Mouse (Mus musculus) heart, adult 2 months (tissue): ENCODE results near the gene Gm17387. TPM values are rescaled to one million over a fixed set of nuclear protein-coding genes. Genes with fewer than 3 reads are reported as not detected.

ENCODE experiments used
- DNase-seq, 2 experiments: peaks; one replicate each; pipeline ENCODE4 v3.0.0; 2021
- H3K27ac ChIP-seq: fragments of 200-600 bp; 2 replicates; pipeline ENCODE4 v1.8.1; 2022
- H3K27me3 ChIP-seq: fragments of 200-500 bp; 2 replicates; pipeline ENCODE4 v1.6.1; 2012; ENCODE audit warnings: mild to moderate bottlenecking, low read length, inconsistent platforms, mixed read lengths; ENCODE audit not compliant: control insufficient read depth, insufficient read depth
- H3K36me3 ChIP-seq: fragments of 200-500 bp; 2 replicates; pipeline ENCODE4 v1.6.1; 2012; ENCODE audit warnings: low read length, inconsistent platforms; ENCODE audit not compliant: control insufficient read depth, insufficient read depth
- H3K4me1 ChIP-seq: fragments of 200-500 bp; 2 replicates; pipeline ENCODE4 v1.6.1; 2011; ENCODE audit warnings: low read length; ENCODE audit not compliant: control insufficient read depth, insufficient read depth
- H3K4me3 ChIP-seq: fragments of 200-600 bp; 2 replicates; pipeline ENCODE4 v1.8.1; 2022
- H3K79me2 ChIP-seq: fragments of 200-500 bp; replicated peaks from 2 replicates; pipeline ENCODE4 v1.6.1; 2012; ENCODE audit warnings: mild to moderate bottlenecking, inconsistent platforms, low read length, moderate library complexity, mixed read lengths; ENCODE audit not compliant: control insufficient read depth, insufficient read depth
- H3K9ac ChIP-seq: fragments of 200-500 bp; 2 replicates; pipeline ENCODE4 v1.6.1; 2012; ENCODE audit warnings: low read depth, mild to moderate bottlenecking, control low read depth, inconsistent platforms, low read length, mixed read lengths
- CTCF ChIP-seq: fragments of 200-600 bp; IDR thresholded peaks from 2 replicates; pipeline ENCODE4 v1.8.1; 2022; ENCODE audit warnings: antibody characterized with exemption, mild to moderate bottlenecking, moderate library complexity
- EP300 ChIP-seq: fragments of 200-500 bp; IDR thresholded peaks from 2 replicates; pipeline ENCODE4 v1.6.1; 2011; ENCODE audit warnings: low read depth, low read length, control low read depth; ENCODE audit not compliant: insufficient read depth
- POLR2A ChIP-seq: fragments of 200-500 bp; IDR thresholded peaks from 2 replicates; pipeline ENCODE4 v1.6.1; 2011; ENCODE audit warnings: mild to moderate bottlenecking, low read depth, low read length, control low read depth; ENCODE audit not compliant: insufficient read depth
- WGBS: fragments of 180-500 bp; shearing (Covaris S2); methylation state at CpG from one replicate; pipeline ENCODE4 v1.1.7; 2018; 5-methylcytosine and 5-hydroxymethylcytosine counted together
- intact Hi-C: fragments of 180-260 bp; cut with DNase I; formaldehyde crosslinking; loops from one replicate; pipeline ENCODE4 v1.15.1; 2025
- polyA plus RNA-seq: library from polyadenylated mRNA; depleted of rRNA; stranded (reverse); fragments of >200 nt; gene quantifications from 2 replicates; pipeline ENCODE4 v1.2.3, GENCODE M21; 2012
- total RNA-seq, 2 experiments: library from RNA; stranded (reverse); gene quantifications; 2 replicates each; pipeline ENCODE4 v1.2.3; 2021

The Gm17387 gene
- total and polyA plus RNA-seq, 3 experiments: not detected

- Histone ChIP-seq H3K27me3 (no peaks in the 10 kb centered on the region), H3K79me2 (no peaks in the 10 kb centered on the region), H3K36me3 (no peaks in the 10 kb centered on the region; the same call in 1 of the 2 replicates), H3K27ac (peak overlapping the region; percentile 83), H3K4me1 (peaks cover 8% of the 10 kb centered on the region), H3K4me3 (no peak overlapping the region), H3K9ac (0 out of 2 replicates have a peak overlapping the region, but pooled peaks have one; percentile 28)
- TF ChIP-seq CTCF (no peak), EP300 (peak; percentile 62; the same call in 1 of the 2 replicates), POLR2A (0 out of 2 replicates have a peak, but pooled peaks have one; percentile 4)
- intact Hi-C loops: loop anchor here (1.0 kb wide), 1 partner anchor 31 kb away; the partner anchor contains the start of gene Ifitm3
- WGBS: 8% methylated on average over 5 of the region's 5 CpGs
- peak; percentile 78 to 85 for DNase-seq
Observed at GRCm38 (mm10) chr7:141041661-141042060, 12.7 kb downstream of the Gm17387 start.

- Histone ChIP-seq H3K27me3 (no peaks in the 10 kb centered on the region), H3K79me2 (no peaks in the 10 kb centered on the region), H3K4me1 (peaks cover 14% of the 10 kb centered on the region), H3K36me3 (no peaks in the 10 kb centered on the region; the same call in 1 of the 2 replicates), H3K27ac (no peak overlapping the region), H3K9ac (no peak overlapping the region), H3K4me3 (no peak overlapping the region)
- DNase-seq: no peak
- TF ChIP-seq EP300: no peak
- TF ChIP-seq POLR2A: no peak
- TF ChIP-seq CTCF: no peak
- intact Hi-C loops: no loop called here
- 76% methylated on average over 4 of the region's 4 CpGs for WGBS
Observed at GRCm38 (mm10) chr7:141042539-141042938, 13.6 kb downstream of the Gm17387 start.

DNA sequence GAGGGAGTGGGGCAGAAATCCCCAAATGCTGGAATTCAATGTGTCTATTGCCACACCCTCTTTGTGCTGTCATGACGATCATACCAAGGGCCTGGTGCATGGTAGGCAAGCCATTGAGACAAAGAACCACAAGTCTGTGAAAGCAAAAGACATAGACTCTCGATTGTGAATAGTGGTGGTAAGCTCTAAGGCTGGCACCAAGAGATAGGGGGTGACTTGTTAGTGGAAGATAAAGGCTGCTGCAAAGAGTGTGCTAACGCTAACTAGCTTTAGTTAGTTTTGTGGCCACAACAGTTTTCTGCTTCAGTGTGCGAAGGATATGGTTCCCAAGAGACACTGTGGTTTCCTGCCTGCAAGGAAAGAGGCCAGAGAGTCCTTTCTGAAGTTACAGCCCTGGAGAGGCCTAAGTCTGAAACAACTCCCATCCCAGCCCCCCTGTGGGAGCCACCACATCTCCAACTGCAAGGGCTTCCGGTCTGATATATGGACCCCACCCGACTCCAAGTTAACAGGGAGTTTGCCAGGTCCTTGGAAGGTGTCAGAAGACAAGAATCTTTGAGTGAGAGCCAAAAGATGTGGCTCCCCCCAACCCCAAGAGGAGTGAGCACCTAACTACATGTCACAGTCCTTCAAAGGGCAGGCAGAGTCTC, 18.1 kb downstream of the Gm17387 start:
- intact Hi-C loops: loop anchor here (1.0 kb wide), 1 partner anchor 106 kb away; the partner anchor contains the start of gene Pgghg
- peak overlapping the region; percentile 94 for H3K27ac ChIP-seq
- peaks cover 11% of the 10 kb centered on the region for H3K4me1 ChIP-seq
- H3K27me3 ChIP-seq: no peaks in the 10 kb centered on the region
- peak overlapping the region; percentile 41 for H3K9ac ChIP-seq
- peak overlapping the region; percentile 35 for H3K4me3 ChIP-seq
- H3K79me2 ChIP-seq: no peaks in the 10 kb centered on the region
- TF ChIP-seq POLR2A: no peak
- TF ChIP-seq EP300: no peak
- TF ChIP-seq CTCF: 0 out of 2 replicates have a peak, but pooled peaks have one; percentile 8
- H3K36me3 ChIP-seq: no peaks in the 10 kb centered on the region
- WGBS: 33% methylated on average over 6 of the region's 6 CpGs
- DNase-seq: peak in 1 of 2 experiments; percentile 60

GRCm38 (mm10) chr7:141047581-141048225, 18.8 kb downstream of the Gm17387 start:
- no peak for TF ChIP-seq CTCF
- peak; percentile 82 for TF ChIP-seq EP300
- TF ChIP-seq POLR2A: peak; percentile 91
- H3K36me3 ChIP-seq: no peaks in the 10 kb centered on the region
- peaks cover 11% of the 10 kb centered on the region for H3K4me1 ChIP-seq
- no peaks in the 10 kb centered on the region for H3K27me3 ChIP-seq
- DNase-seq: peak; percentile 86 to 89
- no peaks in the 10 kb centered on the region for H3K79me2 ChIP-seq
- 9% methylated on average over 18 of the region's 19 CpGs for WGBS
- peak overlapping the region; percentile 94 for H3K27ac ChIP-seq
- peak overlapping the region; percentile 53 for H3K9ac ChIP-seq
- intact Hi-C loops: loop anchor here (1.0 to 2.0 kb wide), 7 partner anchors 21 to 202 kb away; partner anchors contain the start of genes Pgghg and Scgb1c1
- H3K4me3 ChIP-seq: peak overlapping the region; percentile 51

GRCm38 (mm10) chr7:141048226-141049218, 19.6 kb downstream of the Gm17387 start:
- no peaks in the 10 kb centered on the region for H3K27me3 ChIP-seq
- WGBS: 8% methylated on average over 21 of the region's 21 CpGs
- no peaks in the 10 kb centered on the region for H3K36me3 ChIP-seq
- H3K9ac ChIP-seq: peak overlapping the region; percentile 61
- H3K79me2 ChIP-seq: no peaks in the 10 kb centered on the region
- peak; percentile 78 for TF ChIP-seq CTCF
- TF ChIP-seq POLR2A: no peak
- TF ChIP-seq EP300: peak; percentile 94
- DNase-seq: peak; percentile 92 to 94
- H3K4me1 ChIP-seq: peaks cover 11% of the 10 kb centered on the region
- intact Hi-C loops: loop anchor here (1.0 to 2.0 kb wide), 6 partner anchors 20 to 203 kb away; partner anchors contain the start of gene Scgb1c1
- peak overlapping the region; percentile 51 for H3K4me3 ChIP-seq
- H3K27ac ChIP-seq: peak overlapping the region; percentile 94
